9 mouse cellular contexts compared by ENCODE assay signal in the genomic region with DNA sequence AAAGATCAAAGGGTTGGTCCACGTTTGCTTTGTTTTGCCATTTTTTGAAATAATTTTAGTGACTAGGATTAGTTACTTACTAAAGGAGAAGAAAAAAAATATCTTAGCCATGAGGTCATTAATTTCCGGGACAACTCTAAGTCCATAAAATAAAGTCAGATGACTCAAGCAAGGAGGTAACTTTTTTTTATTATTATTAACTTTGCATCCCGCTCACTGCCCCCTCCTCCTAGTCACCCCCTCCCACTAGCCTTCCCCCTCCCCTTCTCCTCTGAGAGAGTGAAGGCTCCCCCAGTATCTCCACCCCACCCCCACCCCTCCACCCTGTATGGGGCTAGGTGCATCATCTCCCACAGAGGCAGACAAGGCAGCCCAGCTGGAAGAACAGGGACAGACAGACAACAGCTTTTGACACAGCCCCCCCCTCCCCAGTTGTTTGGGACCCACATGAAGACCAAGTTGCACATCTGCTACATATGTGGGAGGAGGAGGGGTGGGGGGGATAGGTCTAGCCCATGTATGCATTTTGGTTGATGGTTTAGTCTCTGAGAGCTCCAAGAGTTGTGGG. TPM values are rescaled to one million over a fixed set of nuclear protein-coding genes. Genes with fewer than 3 reads are reported as not detected.
DNase-seq lines count a peak whose midpoint lies in the region; ATAC-seq and TF ChIP-seq lines count a peak whose summit lies in the region.
"Had no signal": no experiment of that assay in that cellular context is flagged by ENCODE, and none has a peak within 500 bp of the region (broad histone marks: within the 10 kb centered on the region; RNA-seq: fewer than 3 reads in every experiment).

No protein-coding gene starts in this region.

- H3K79me2 ChIP-seq in macrophage (ENCODE audit: inconsistent target): peaks cover 100% of the 10 kb centered on the region

- H3K9ac ChIP-seq in lung, postnatal 0 days (replicated peaks; ENCODE audit: low read depth): 0 out of 2 replicates have a peak overlapping the region, but pooled peaks have one; percentile 9
- no peak overlapping the region for H3K9ac ChIP-seq in embryonic facial prominence, embryonic 15.5 days
- H3K9ac ChIP-seq: limb, embryonic 15.5 days had no signal

- no peak for TF ChIP-seq CTCF in lung, postnatal 0 days (IDR thresholded peaks at IDR 0.05)

- DNase-seq in heart, adult 11 months: peak; percentile 89
- no peak for DNase-seq in heart, adult 9 months (ENCODE audit: low spot score in 2 of 2)
- peak; percentile 71 for DNase-seq in lung, postnatal 0 days (ENCODE audit: low spot score)
- DNase-seq in lung, postnatal 10 days: no peak
- DNase-seq in layer of hippocampus, adult 9-10 months (ENCODE audit: low spot score): no peak
- DNase-seq in right cerebral cortex, postnatal 36 days (ENCODE audit: low spot score in 2 of 2): no peak

- no peaks in the 10 kb centered on the region for H3K9me3 ChIP-seq in lung, postnatal 0 days (ENCODE audit: low read length)
- H3K9me3 ChIP-seq in embryonic facial prominence, embryonic 15.5 days (replicated peaks): no peaks in the 10 kb centered on the region
- H3K9me3 ChIP-seq: limb, embryonic 15.5 days had no signal

- no peaks in the 10 kb centered on the region for H3K36me3 ChIP-seq in lung, postnatal 0 days (ENCODE audit: insufficient read depth, low read length)
- no peaks in the 10 kb centered on the region for H3K36me3 ChIP-seq in embryonic facial prominence, embryonic 15.5 days
- H3K36me3 ChIP-seq in macrophage (ENCODE audit: inconsistent target): no peaks in the 10 kb centered on the region
- H3K36me3 ChIP-seq: limb, embryonic 15.5 days had no signal

- H3K4me2 ChIP-seq in lung, postnatal 0 days (replicated peaks; ENCODE audit: low read depth, low read length): peak overlapping the region; percentile 31; the same call in 1 of the 2 replicates
- H3K4me2 ChIP-seq in embryonic facial prominence, embryonic 15.5 days (replicated peaks): no peak overlapping the region

- H3K4me3 ChIP-seq in lung, postnatal 0 days (ENCODE audit: low read depth, low read length): no peak overlapping the region
- no peak overlapping the region for H3K4me3 ChIP-seq in embryonic facial prominence, embryonic 15.5 days (replicated peaks)
- H3K4me3 ChIP-seq in macrophage (ENCODE audit: inconsistent target): peak overlapping the region; percentile 76
- H3K4me3 ChIP-seq: limb, embryonic 15.5 days had no signal

- H3K27me3 ChIP-seq in lung, postnatal 0 days (replicated peaks; ENCODE audit: insufficient read depth, low read length): no peaks in the 10 kb centered on the region
- H3K27me3 ChIP-seq in embryonic facial prominence, embryonic 15.5 days: no peaks in the 10 kb centered on the region
- H3K27me3 ChIP-seq: limb, embryonic 15.5 days had no signal

- 17% methylated on average over 3 of the region's 3 CpGs for WGBS in lung, postnatal 0 days
- 40% methylated on average over 3 of the region's 3 CpGs for WGBS in embryonic facial prominence, embryonic 15.5 days
- 7% methylated on average over 3 of the region's 3 CpGs for WGBS in macrophage (ENCODE audit: missing documents)

- H3K4me1 ChIP-seq in lung, postnatal 0 days (ENCODE audit: insufficient read depth, low read depth, low read length): peaks cover 20% of the 10 kb centered on the region; the same call in 1 of the 2 replicates
- H3K4me1 ChIP-seq in embryonic facial prominence, embryonic 15.5 days: peaks cover 23% of the 10 kb centered on the region

- no peak for TF ChIP-seq EP300 in lung, postnatal 0 days (IDR thresholded peaks at IDR 0.05)

- H3K27ac ChIP-seq in lung, postnatal 0 days (ENCODE audit: low read length): peak overlapping the region; percentile 95
- H3K27ac ChIP-seq in embryonic facial prominence, embryonic 15.5 days (replicated peaks): 0 out of 2 replicates have a peak overlapping the region, but pooled peaks have one; percentile 7
- peak overlapping the region; percentile 92 for H3K27ac ChIP-seq in macrophage

- no peak for ATAC-seq in lung, postnatal 0 days
- no peak for ATAC-seq in embryonic facial prominence, embryonic 15.5 days (ENCODE audit: insufficient number of reproducible peaks, low FRiP score, low TSS enrichment, low read depth)

RNA-seq across cellular contexts. Expression of a gene that starts 15.0 kb away (rescaled TPM):
- 55.5 and 67.3 TPM in 2 replicates for polyA plus RNA-seq in lung, postnatal 0 days (2015; fragmentation: Nextera tagmentation; extraction: Ambion mirVana)
- polyA plus RNA-seq in embryonic facial prominence, embryonic 15.5 days (2015; fragmentation: Nextera tagmentation; extraction: Ambion mirVana): 19.9 and 22.3 TPM in 2 replicates
- total RNA-seq in macrophage (2018; cell fraction: chromatin; rRNA removed): 100 to 1,000 TPM in 24 of 26 experiments, 10 to 100 TPM in 2; 88.3 to 515 (median 403) TPM
- total RNA-seq in macrophage (2018; cell fraction: cytosol; rRNA removed): 100 to 1,000 TPM in 23 of 26 experiments, 10 to 100 TPM in 3; 69.6 to 129 (median 112) TPM
- 100 to 1,000 TPM in 24 of 26 experiments, 10 to 100 TPM in 2; 72.7 to 300 (median 200) TPM for total RNA-seq in macrophage (2018; cell fraction: nucleus; rRNA removed)
- 77.8 to 173 TPM (median 90.5 TPM) in 3 replicates for polyA plus RNA-seq in macrophage (2018)

RNA-seq across cellular contexts. Expression of a gene that starts 19.1 kb away (rescaled TPM):
- 47.1 and 57.8 TPM in 2 replicates for polyA plus RNA-seq in lung, postnatal 0 days (2015; fragmentation: Nextera tagmentation; extraction: Ambion mirVana)
- 75.1 and 80.1 TPM in 2 replicates for polyA plus RNA-seq in embryonic facial prominence, embryonic 15.5 days (2015; fragmentation: Nextera tagmentation; extraction: Ambion mirVana)
- total RNA-seq in macrophage (2018; cell fraction: chromatin; rRNA removed): 100 to 1,000 TPM in 1 of 26 experiments, 10 to 100 TPM in 25; 16.4 to 115 (median 53.8) TPM
- total RNA-seq in macrophage (2018; cell fraction: cytosol; rRNA removed): 10 to 100 TPM; 33.5 to 56.0 (median 44.2) TPM
- total RNA-seq in macrophage (2018; cell fraction: nucleus; rRNA removed): 10 to 100 TPM; 19.6 to 83.1 (median 39.0) TPM
- polyA plus RNA-seq in macrophage (2018): 50.8 to 76.9 TPM (median 59.2 TPM) in 3 replicates

Comparison
In these comparisons a context has a peak if more than half of its experiments do, and no peak if none do; other contexts are left out.
1. DNase-seq: peak in heart, adult 11 months (single experiment) and lung, postnatal 0 days (single experiment); none in heart, adult 9 months (0 of 2), lung, postnatal 10 days (single experiment), layer of hippocampus, adult 9-10 months (single experiment) and right cerebral cortex, postnatal 36 days (0 of 2).
2. H3K27ac ChIP-seq: peak in every context shown above with its lines; median percentile 95 in lung, postnatal 0 days; 92 in macrophage; 7 in embryonic facial prominence, embryonic 15.5 days.